Mouse (Mus musculus) kidney, postnatal 36 days (tissue): ENCODE results near the gene Olfr1110.
"Not testable (repeated sequence)": the region's sequence is repeated elsewhere in the genome, so short reads cannot be mapped to it uniquely, and the experiment has no call there.

Source experiments
- DNase-seq, 2 experiments: peaks; one replicate each; pipeline ENCODE4 v3.0.0; 2021 to 2022; ENCODE audit warnings: mixed read lengths in 2 of 2

Olfr1110 gene

GRCm38 (mm10) chr2:87140200-87140599 is at the start of gene Olfr1110:
TSS of gene Olfr1110 (minus strand) at chr2:87140300.
- no peak for DNase-seq

GRCm38 (mm10) chr2:87187498-87187897 is 47.4 kb upstream of the Olfr1110 start, which contains the start of gene Olfr1112:
TSS of gene Olfr1112 (plus strand) at chr2:87187798.
- DNase-seq: no peak

- DNase-seq: not testable (repeated sequence)
Measured at GRCm38 (mm10) chr2:87167731-87168130, 27.6 kb upstream of the Olfr1110 start.

- no peak for DNase-seq
Measured at GRCm38 (mm10) chr2:87152524-87152923, 12.4 kb upstream of the Olfr1110 start, which contains the start of gene Olfr1111. TSS of gene Olfr1111 (minus strand) at chr2:87152624.

GRCm38 (mm10) chr2:87114467-87114866 is 25.6 kb downstream of the Olfr1110 start, which contains the start of gene Olfr259:
TSS of gene Olfr259 (minus strand) at chr2:87114567.
- no peak for DNase-seq

GRCm38 (mm10) chr2:87095908-87096307 is 44.2 kb downstream of the Olfr1110 start, which contains the start of gene Olfr1109:
TSS of gene Olfr1109 (minus strand) at chr2:87096008.
- DNase-seq: no peak
